Mouse (Mus musculus): ENCODE measurements around the gene Rasgrf2. TPM values are rescaled to one million over a fixed set of nuclear protein-coding genes. Genes with fewer than 3 reads are reported as not detected.

Gene Rasgrf2
- polyA plus RNA-seq, 1 experiment = 0.45 TPM

DNA sequence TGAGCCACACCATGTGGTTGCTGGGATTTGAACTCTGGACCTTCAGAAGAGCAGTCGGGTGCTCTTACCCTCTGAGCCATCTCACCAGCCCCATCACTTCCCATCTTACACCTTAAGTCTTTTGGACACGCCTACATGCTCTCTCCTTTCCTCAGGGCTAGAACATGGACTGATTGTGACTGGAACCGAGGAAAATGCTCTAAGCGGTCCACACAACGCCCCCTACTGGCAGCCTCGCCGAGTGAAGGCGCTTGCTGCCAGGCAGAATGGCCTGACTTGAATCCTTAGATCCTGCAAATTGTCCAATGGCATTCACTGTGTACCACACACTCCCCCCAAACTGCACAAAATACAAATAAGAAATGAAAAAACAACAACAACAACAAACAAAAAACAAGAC, 274.0 kb downstream of the Rasgrf2 start:
- Histone ChIP-seq H3K27ac (ENCODE audit: control insufficient read depth, insufficient read depth, low read depth, low read length, poor library complexity) (no peak overlapping the region), H3K4me3 (replicated peaks; ENCODE audit: control insufficient read depth, low read depth, low read length) (no peak overlapping the region), H3K4me1 (ENCODE audit: control insufficient read depth, insufficient read depth, low read length) (no peaks in the 10 kb centered on the region)
- TF ChIP-seq POLR2A (IDR thresholded peaks at IDR 0.05; ENCODE audit: borderline replicate concordance, control insufficient read depth, low read depth, low read length) = no peak
- TF ChIP-seq CTCF (IDR thresholded peaks at IDR 0.05; ENCODE audit: control insufficient read depth, insufficient read depth, low read length) = no peak
- 79% methylated on average over 8 of the region's 8 CpGs for WGBS

DNA sequence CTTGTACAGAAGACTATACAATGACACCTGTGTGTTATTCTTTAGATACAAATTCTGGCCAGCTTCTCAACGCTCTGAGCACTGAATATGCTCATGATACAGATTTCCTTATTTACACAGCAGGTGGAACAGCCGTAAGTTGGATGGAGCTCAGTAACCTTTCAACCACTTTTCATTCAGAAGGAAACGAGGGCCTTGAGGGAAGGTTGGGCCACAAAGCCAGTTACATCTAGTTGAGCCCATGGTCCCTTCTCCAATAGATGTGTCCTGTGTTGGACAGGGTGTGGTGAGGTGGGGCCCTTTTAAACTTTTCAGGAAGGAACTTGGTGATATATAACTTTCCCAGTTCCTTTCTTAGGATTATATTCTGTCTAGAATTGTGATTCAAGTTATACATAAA, 277.0 kb downstream of the Rasgrf2 start:
- 83% methylated on average over 3 of the region's 3 CpGs for WGBS
- TF ChIP-seq CTCF (IDR thresholded peaks at IDR 0.05; ENCODE audit: control insufficient read depth, insufficient read depth, low read length) = no peak
- TF ChIP-seq POLR2A (IDR thresholded peaks at IDR 0.05; ENCODE audit: borderline replicate concordance, control insufficient read depth, low read depth, low read length) = no peak

More for the DNA sequence above, 277.0 kb downstream of the Rasgrf2 start:
- Histone ChIP-seq H3K4me3 (replicated peaks; ENCODE audit: control insufficient read depth, low read depth, low read length) (no peak overlapping the region), H3K27ac (ENCODE audit: control insufficient read depth, insufficient read depth, low read depth, low read length, poor library complexity) (no peak overlapping the region), H3K4me1 (ENCODE audit: control insufficient read depth, insufficient read depth, low read length) (no peaks in the 10 kb centered on the region)

Other genes starting within 250 kb of the Rasgrf2 start
- gene Gm20379, start 174.3 kb upstream of the Rasgrf2 start, polyA plus RNA-seq (2011; ENCODE audit: insufficient read depth, insufficient read length, low replicate concordance, missing spikeins) = 1.7 TPM in 1 of 2 replicates, not detected in the other
- 8.9 and 10.0 TPM in 2 replicates for gene Dhfr, start 223.1 kb upstream of the Rasgrf2 start, polyA plus RNA-seq (2011; ENCODE audit: insufficient read depth, insufficient read length, low replicate concordance, missing spikeins)
- 25.4 and 35.5 TPM in 2 replicates for gene Msh3, start 223.3 kb upstream of the Rasgrf2 start, polyA plus RNA-seq (2011; ENCODE audit: insufficient read depth, insufficient read length, low replicate concordance, missing spikeins)

All from bone marrow, adult 2 months (tissue).